Mouse (Mus musculus): ENCODE measurements around the gene Ano10.

The Ano10 gene

GRCm38 (mm10) chr9:122144776-122145175 is 149.4 kb downstream of the Ano10 start:
- in situ Hi-C loops (cut with MboI; ENCODE audit: unreplicated experiment in 2 of 2), result no loop called here

GRCm38 (mm10) chr9:122143219-122143618 is 151.0 kb downstream of the Ano10 start:
- in situ Hi-C loops (cut with MboI; ENCODE audit: unreplicated experiment in 2 of 2), result no loop called here

DNA sequence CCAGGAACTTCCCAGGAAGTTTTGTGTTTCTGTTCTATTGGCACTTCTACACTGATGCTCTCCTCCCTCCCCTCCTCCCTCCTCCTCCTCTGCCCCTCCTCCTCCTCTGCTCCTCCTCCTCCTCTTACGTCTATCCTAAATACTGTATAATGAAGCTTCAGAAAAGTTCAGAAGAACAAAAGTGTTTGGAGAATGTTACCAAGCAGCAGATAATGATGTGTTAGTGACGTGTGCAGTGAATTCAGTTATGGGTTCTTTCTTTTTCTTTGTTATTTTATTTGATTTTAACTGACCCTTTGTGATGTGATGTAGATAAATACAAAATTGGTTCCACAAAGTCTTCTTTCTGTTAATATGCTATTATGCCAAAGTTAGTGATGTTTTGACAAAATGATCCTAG is 155.0 kb downstream of the Ano10 start:
- in situ Hi-C loops (cut with MboI; ENCODE audit: unreplicated experiment in 2 of 2), result no loop called here

DNA sequence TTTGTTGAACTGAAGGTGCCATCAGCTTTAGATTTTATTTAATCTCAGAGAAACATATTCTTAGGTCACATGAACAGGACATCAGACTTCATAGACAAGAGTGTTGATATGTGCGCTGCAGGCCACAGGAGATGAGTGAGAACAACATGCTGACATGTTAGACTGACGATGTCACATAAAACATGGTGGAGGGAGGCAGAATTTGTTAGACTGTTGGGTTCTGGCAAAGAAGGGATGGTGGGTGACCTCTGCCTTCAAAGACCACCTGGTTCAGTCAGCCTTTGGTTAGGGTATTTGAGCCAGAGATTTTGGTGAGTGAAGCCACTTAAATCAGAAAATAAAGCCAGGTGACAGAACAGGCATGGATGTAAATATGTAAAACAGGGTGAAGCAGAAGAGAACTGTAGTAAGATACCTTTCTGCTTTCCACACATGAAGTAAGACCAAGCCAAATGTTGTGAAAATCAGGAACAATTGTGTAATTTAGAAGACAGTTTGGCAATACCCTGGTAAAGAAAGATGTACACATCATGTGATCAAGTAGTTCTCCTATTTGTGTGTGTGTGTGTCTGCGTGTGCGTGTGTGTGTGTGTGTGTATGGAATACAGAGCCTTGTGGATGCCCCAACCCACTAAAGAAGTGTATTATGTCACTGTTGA is 155.7 kb downstream of the Ano10 start:
- in situ Hi-C loops (cut with MboI; ENCODE audit: unreplicated experiment in 2 of 2), result no loop called here

DNA sequence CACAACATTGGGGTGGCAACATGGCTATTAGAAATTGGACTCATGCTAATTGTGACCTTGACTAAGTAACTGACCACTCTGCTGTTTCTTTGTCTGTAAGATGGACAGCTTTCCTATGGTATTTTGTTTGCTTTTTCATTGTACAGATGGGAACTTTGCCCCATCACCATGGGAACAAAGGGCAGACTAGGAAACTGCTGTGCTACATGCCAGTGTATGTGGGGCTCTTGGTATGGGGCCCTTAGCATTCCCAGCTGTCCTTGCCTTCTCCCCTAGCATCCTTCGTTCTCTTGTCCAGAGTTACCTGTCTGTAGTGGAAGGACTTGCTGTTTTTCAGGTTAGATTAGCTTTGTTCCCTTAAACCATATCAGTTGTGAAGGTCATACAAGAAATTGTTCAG is 156.3 kb downstream of the Ano10 start:
- in situ Hi-C loops (cut with MboI; ENCODE audit: unreplicated experiment in 2 of 2), result no loop called here

GRCm38 (mm10) chr9:122135885-122136170 is 158.4 kb downstream of the Ano10 start:
- in situ Hi-C loops (cut with MboI; ENCODE audit: unreplicated experiment in 2 of 2), result no loop called here

GRCm38 (mm10) chr9:122135095-122135884 is 158.9 kb downstream of the Ano10 start:
- in situ Hi-C loops (cut with MboI; ENCODE audit: unreplicated experiment in 2 of 2), result no loop called here

DNA sequence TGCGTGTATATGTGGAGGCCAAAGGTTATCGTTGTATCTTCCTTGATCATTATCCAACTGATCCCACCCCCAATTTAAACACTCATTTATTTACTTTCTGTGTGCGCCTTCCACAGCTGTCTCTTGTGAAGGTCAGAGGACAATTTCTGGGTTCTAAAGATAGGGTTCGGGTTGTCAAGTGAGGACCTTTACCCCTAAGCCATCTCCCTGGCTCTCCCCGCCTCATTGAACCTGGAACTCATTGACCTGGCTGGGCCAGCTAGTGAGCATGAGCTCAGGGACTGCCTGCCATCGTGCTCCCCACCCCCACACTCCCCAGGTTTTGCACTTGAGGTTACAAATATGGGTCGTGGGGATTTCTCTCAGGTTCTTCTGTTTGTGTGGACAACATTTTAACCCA is 162.1 kb downstream of the Ano10 start:
- in situ Hi-C loops (cut with MboI; ENCODE audit: unreplicated experiment in 2 of 2), result no loop called here

GRCm38 (mm10) chr9:122130666-122131065 is 163.6 kb downstream of the Ano10 start:
- in situ Hi-C loops (cut with MboI; ENCODE audit: unreplicated experiment in 2 of 2), result no loop called here

- in situ Hi-C loops (cut with MboI; ENCODE audit: unreplicated experiment in 2 of 2), result loop anchor here in 1 of 2 experiments (10.0 kb wide), 1 partner anchor 46 kb away; no protein-coding TSS in a partner anchor
Observed at GRCm38 (mm10) chr9:122128686-122129085, 165.5 kb downstream of the Ano10 start.

DNA sequence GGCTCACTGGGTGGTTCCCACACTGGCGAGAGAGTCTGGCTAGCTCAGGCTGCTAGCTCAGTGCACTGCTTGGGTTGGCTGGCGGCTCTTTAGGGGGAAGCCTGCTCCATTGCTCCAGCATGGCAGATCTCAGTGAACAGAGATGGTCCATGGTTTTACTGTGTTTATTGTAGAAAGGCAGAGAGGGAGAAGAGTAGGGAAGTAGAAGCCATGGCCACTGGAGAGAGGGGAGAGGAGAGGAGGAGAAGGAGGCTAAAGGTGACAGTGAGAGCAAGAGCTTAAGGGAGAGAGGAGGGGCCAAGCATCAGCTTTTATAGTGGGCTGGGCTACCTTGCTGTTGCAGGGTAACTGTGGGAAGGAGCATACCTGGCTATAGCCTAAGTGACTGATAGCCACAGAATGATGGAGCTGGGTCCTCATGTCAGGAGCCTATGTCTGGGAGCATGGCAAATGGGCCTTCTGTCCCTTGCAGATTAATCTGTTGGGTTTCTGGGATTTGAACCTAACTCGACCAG is 166.9 kb downstream of the Ano10 start:
- in situ Hi-C loops (cut with MboI; ENCODE audit: unreplicated experiment in 2 of 2), result loop anchor here in 1 of 2 experiments (10.0 kb wide), 1 partner anchor 47 kb away; no protein-coding TSS in a partner anchor

- in situ Hi-C loops (cut with MboI; ENCODE audit: unreplicated experiment in 2 of 2), result loop anchor here in 1 of 2 experiments (10.0 kb wide), 1 partner anchor 48 kb away; no protein-coding TSS in a partner anchor
Observed at GRCm38 (mm10) chr9:122126790-122127189, 167.4 kb downstream of the Ano10 start.
